Mouse (Mus musculus) C2C12 (cell line): ENCODE data around the gene Rnf144b. TPM values are rescaled to one million over a fixed set of nuclear protein-coding genes. Genes with fewer than 3 reads are reported as not detected.

ENCODE experiments used
- H3K27me3 ChIP-seq: one replicate; pipeline ENCODE4 v1.6.1; 2011; ENCODE audit not compliant: control insufficient read depth, insufficient read depth, insufficient read length
- H3K36me3 ChIP-seq: one replicate; pipeline ENCODE4 v1.6.1; 2011; ENCODE audit not compliant: control insufficient read depth, insufficient read depth
- H3K4me3 ChIP-seq: one replicate; pipeline ENCODE4 v1.5.1; 2011; ENCODE audit warnings: mild to moderate bottlenecking, control low read depth; ENCODE audit not compliant: poor library complexity, insufficient read depth, severe bottlenecking
- H3K79me2 ChIP-seq: one replicate; pipeline ENCODE4 v1.6.1; 2011; ENCODE audit not compliant: control insufficient read depth, insufficient read depth
- H3K79me3 ChIP-seq: one replicate; pipeline ENCODE4 v1.6.1; 2011; ENCODE audit warnings: low read depth, control low read depth
- H3ac ChIP-seq: one replicate; pipeline ENCODE3; 2011; ENCODE audit warnings: low read depth; ENCODE audit not compliant: control insufficient read depth, insufficient read length
- CEBPB ChIP-seq: IDR thresholded peaks from one replicate; pipeline ENCODE4 v1.6.1; 2011; ENCODE audit warnings: low read depth, mild to moderate bottlenecking, control low read depth, moderate library complexity
- CTCF ChIP-seq: IDR thresholded peaks from one replicate; pipeline ENCODE4 v1.5.1; 2011; ENCODE audit not compliant: control insufficient read depth, insufficient read depth, insufficient read length
- FOSL1 ChIP-seq: IDR thresholded peaks from one replicate; pipeline ENCODE4 v1.8.0; 2011; ENCODE audit warnings: mild to moderate bottlenecking, low read length; ENCODE audit not compliant: poor library complexity, insufficient read depth, severe bottlenecking
- MAX ChIP-seq: IDR thresholded peaks from one replicate; pipeline ENCODE4 v1.6.1; 2011; ENCODE audit warnings: mild to moderate bottlenecking, control low read depth
- MYOD1 ChIP-seq: IDR thresholded peaks from one replicate; pipeline ENCODE4 v1.6.1; 2011; ENCODE audit warnings: low read depth; ENCODE audit not compliant: control insufficient read depth, insufficient read length
- MYOG ChIP-seq: IDR thresholded peaks from one replicate; pipeline ENCODE4 v1.6.1; 2011; ENCODE audit not compliant: control insufficient read depth, insufficient read length; ENCODE audit errors: extremely low read depth
- USF1 ChIP-seq: IDR thresholded peaks from one replicate; pipeline ENCODE4 v1.6.1; 2011; ENCODE audit warnings: low read depth, mild to moderate bottlenecking, control low read depth, moderate library complexity
- polyA plus RNA-seq: library from polyadenylated mRNA; unstranded; fragments of >200 nt; fragmentation: generic; extraction: Trizol; gene quantifications from one replicate; pipeline ENCODE4 v1.2.1, GENCODE M21; 2012; ENCODE audit warnings: missing spikeins

Rnf144b gene
- polyA plus RNA-seq, 1 experiment = 0.28 TPM

DNA sequence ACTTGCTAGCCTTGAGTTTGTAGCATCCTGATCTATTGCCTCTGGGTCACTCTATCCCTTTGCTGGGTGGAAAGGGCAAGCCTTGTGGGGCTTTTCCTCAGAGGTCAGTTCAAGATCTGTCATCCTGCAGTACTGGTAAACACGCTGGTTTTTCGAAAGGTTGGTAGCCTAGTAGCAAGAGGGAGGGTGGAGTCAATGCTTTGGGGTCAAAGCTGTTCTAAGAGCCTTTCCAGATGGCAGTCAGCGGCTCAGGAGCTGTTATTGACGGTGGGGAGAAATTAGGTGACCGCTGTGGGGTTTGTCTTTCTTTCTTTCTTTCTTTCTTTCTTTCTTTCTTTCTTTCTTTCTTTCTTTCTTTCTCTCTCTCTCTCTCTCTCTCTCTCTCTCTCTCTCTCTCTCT lies 34.4 kb downstream of the Rnf144b start:
- Histone ChIP-seq H3K79me2 (no peaks in the 10 kb centered on the region), H3K36me3 (no peaks in the 10 kb centered on the region), H3K27me3 (no peaks in the 10 kb centered on the region), H3K79me3 (no peaks in the 10 kb centered on the region), H3K4me3 (no peak overlapping the region), H3ac (no peak overlapping the region)
- TF ChIP-seq CTCF (no peak), FOSL1 (no peak), MAX (no peak), MYOG (no peak)

GRCm38 (mm10) chr13:47162001-47162400 lies 39.5 kb downstream of the Rnf144b start:
- Histone ChIP-seq H3K36me3 (no peaks in the 10 kb centered on the region), H3K79me3 (no peaks in the 10 kb centered on the region), H3K4me3 (no peak overlapping the region), H3ac (no peak overlapping the region), H3K79me2 (no peaks in the 10 kb centered on the region), H3K27me3 (no peaks in the 10 kb centered on the region)
- TF ChIP-seq USF1 (no peak), CTCF (no peak), MAX (no peak), MYOD1 (no peak), MYOG (no peak)

DNA sequence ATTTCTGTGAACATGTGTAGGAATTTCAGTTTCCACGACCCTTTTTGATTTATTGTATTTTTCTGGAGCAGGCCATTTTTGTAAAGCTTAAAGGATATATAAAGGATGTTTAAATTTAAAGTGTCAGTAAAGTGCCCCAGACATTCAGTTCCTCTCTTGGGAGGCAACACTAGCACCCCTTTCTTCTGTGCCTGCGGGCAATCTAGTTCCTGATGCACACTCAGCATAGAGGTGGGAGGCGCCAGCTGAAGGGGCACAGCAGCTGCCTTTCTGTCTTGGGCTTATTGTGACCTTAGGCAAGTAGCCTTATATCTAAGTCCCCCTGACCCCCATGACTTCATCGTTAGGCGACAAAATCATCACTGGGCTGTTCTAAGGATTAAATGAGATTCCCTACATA lies 42.3 kb downstream of the Rnf144b start:
- Histone ChIP-seq H3K36me3 (no peaks in the 10 kb centered on the region), H3K4me3 (no peak overlapping the region), H3K79me2 (no peaks in the 10 kb centered on the region), H3K27me3 (no peaks in the 10 kb centered on the region), H3K79me3 (no peaks in the 10 kb centered on the region), H3ac (no peak overlapping the region)
- TF ChIP-seq MAX (no peak), MYOG (no peak)

DNA sequence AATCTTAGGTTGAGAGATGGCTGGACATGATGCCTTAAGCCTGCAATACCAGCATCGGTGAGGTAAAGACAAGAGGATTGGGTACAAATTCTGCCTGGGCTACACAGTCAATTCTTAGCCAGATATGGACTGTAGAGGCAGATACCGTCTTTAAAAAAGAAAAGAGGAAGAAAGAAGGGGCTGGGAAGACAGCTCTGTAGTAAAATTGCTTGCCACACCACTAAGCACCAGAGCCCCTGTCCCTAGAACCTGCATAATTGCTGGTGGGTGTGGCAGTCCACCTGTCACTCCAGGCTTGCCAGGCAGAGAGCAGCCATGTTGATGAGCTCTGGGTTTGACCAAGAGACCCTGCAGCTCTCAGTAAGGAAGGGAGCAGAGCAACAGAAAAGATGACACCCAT lies 42.8 kb downstream of the Rnf144b start:
- Histone ChIP-seq H3K79me2 (no peaks in the 10 kb centered on the region), H3K27me3 (no peaks in the 10 kb centered on the region), H3ac (no peak overlapping the region), H3K79me3 (no peaks in the 10 kb centered on the region), H3K36me3 (no peaks in the 10 kb centered on the region), H3K4me3 (no peak overlapping the region)
- TF ChIP-seq MYOD1 = no peak
- no peak for TF ChIP-seq CEBPB
- TF ChIP-seq USF1 = no peak
- TF ChIP-seq MAX = no peak
- TF ChIP-seq CTCF = no peak
- TF ChIP-seq MYOG = no peak
- no peak for TF ChIP-seq FOSL1

DNA sequence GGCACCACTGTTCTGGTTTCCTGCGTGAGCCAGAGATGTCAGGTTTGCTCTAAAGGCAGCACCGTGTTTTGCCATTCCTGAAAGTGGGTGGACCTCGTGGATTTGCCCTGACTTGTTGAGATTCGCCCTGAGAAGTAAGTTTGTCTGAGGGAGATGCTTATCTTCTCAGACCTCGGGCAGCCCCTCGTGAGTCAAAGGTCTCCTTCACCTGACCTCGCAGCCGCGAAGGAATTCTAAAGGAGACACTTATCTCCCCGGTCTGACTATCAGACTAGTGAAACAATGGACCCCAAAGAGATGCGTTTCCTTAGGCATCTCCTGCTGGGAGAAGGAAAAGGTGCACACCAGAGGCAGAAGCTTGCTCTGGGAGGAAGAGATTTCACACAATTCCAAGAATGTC lies 46.0 kb downstream of the Rnf144b start:
- no peak for TF ChIP-seq CTCF
- TF ChIP-seq MAX = no peak
- no peak for TF ChIP-seq MYOD1
- no peak for TF ChIP-seq FOSL1
- TF ChIP-seq CEBPB = no peak
- TF ChIP-seq USF1 = no peak
- TF ChIP-seq MYOG = no peak
- H3K27me3 ChIP-seq = no peaks in the 10 kb centered on the region

DNA sequence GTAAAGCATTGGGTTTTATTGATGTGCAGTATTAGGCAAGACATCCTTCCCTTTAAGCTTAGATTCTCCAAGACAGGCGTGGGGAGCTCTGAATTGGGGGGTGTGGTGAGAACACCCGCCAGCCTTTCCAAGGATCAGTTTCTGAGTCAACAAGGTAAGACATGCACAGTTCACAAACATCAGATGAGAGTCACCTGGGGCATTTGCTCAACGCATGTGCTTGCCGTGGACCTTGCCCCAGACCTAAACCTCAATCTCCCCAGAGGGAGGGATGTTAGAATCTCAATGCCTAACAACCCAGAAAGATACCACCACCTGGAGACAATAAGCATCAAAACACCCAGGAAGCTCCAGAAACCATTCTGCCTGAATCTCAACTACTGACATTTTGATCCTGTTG lies 47.6 kb downstream of the Rnf144b start:
- H3K36me3 ChIP-seq = no peaks in the 10 kb centered on the region
- no peak for TF ChIP-seq USF1
- no peak for TF ChIP-seq MYOG
- no peak for TF ChIP-seq CEBPB
- no peak for TF ChIP-seq MYOD1
- no peak for TF ChIP-seq CTCF
- no peak for TF ChIP-seq MAX
- no peak for TF ChIP-seq FOSL1
- no peaks in the 10 kb centered on the region for H3K79me3 ChIP-seq
- H3K27me3 ChIP-seq = no peaks in the 10 kb centered on the region
- H3K4me3 ChIP-seq = no peak overlapping the region
- no peak overlapping the region for H3ac ChIP-seq
- no peaks in the 10 kb centered on the region for H3K79me2 ChIP-seq

More for the DNA sequence above, 46.0 kb downstream of the Rnf144b start:
- Histone ChIP-seq H3ac (no peak overlapping the region), H3K36me3 (no peaks in the 10 kb centered on the region), H3K4me3 (no peak overlapping the region), H3K79me2 (no peaks in the 10 kb centered on the region), H3K79me3 (no peaks in the 10 kb centered on the region)
